Mouse (Mus musculus) gastrocnemius, postnatal 4 days (tissue): ENCODE results near the gene Mgat4e. TPM values are rescaled to one million over a fixed set of nuclear protein-coding genes. Genes with fewer than 3 reads are reported as not detected.
A peak's percentile ranks its signal among the peaks of the same experiment; 100 is the strongest.

Experiments used
- DNase-seq, 2 experiments: peaks; one replicate each; pipeline ENCODE4 v3.0.0; 2021 to 2022; ENCODE audit warnings: low spot score in 2 of 2, mixed read lengths in 2 of 2
- long read RNA-seq, 2 experiments: library from polyadenylated mRNA; stranded (forward); transcript quantifications; one replicate each; pipeline ENCODE4 v2.0.0; 2021
- total RNA-seq, 2 experiments: library from RNA; stranded (reverse); gene quantifications; 2 replicates each; pipeline ENCODE4 v1.2.3; 2021

Gene Mgat4e
- not detected for total RNA-seq
- long read RNA-seq, experiment 1, result 0 reads
- long read RNA-seq, experiment 2, result 0 reads

DNA sequence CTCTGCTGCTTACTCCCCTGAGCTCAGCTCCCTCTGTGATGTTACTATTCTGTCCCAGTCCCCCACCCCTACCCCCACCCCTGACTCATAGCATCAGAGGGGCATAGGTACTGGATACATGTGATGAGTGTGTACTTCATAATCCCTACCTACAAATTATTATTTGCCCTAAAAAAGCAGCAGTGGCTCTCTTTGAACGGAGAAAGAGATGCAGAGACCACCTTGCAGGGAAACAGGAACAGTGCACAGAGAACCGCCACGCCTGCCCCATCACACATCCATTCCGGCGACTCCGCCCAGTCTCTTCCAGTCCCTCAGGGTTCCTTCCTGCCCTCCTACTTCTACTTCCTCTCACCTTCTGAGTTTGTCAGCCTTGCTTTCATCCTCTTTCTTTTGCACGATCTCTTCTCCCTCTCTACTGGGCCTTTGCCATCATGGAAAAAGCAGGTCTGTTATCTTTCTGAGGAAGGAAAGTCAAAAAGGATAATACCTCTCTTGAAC is at the start of gene Mgat4e:
Gene Mgat4e, minus strand, starts transcription at position 51 of the 501 bp plus-strand sequence.
- DNase-seq, result no peak

DNA sequence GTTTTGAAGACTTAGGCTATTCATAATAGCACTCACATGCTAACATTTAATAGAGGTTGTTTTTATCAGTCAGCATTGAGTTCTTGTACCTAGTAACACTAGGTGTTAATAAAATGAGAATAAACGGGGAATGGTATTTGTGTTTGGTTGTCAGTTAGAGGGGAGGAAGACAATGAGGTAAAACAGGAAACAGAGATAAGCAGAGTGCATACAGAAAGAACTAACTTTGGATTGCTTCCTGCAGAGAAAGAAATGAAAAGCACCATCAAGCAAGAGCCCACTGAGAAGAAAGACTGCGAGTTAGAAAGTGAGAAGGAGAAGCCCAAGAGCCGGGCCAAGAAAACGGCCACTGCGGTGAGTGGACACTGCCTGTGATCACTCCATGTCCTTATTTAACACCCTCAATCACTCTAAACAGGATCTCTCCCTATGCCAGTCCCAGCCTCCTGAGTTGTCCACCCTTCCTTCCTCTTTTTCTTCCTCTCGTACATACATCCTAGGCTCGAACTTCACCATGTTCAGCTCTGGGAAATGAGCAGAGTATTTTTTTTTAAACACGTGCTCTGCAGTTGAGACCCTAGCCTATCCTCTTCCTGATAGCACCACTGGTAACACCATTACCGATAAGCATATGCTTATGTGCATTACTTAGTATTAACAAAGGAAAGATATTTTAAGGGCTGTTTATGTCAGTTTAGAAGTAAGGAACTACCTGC is 48.0 kb upstream of the Mgat4e start:
- no peak for DNase-seq

DNA sequence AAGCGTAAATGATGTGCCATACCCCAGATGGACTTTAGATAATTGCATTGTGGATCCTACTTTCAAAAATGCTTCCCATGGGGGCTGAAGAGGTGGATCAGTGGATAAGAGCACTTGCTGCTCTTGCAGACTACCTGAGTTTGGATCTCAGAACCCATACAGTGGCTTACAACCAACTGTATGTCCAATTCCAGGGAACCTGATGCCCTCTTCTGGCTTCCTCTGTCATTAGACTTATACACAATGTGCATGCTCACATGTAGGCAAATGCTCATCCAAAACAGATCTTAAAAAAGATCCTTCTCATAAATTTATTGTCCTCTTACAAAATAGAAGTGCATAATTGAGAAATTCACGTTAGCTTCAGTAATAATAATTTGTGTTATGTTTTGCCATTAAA is 42.3 kb upstream of the Mgat4e start:
- no peak for DNase-seq

DNA sequence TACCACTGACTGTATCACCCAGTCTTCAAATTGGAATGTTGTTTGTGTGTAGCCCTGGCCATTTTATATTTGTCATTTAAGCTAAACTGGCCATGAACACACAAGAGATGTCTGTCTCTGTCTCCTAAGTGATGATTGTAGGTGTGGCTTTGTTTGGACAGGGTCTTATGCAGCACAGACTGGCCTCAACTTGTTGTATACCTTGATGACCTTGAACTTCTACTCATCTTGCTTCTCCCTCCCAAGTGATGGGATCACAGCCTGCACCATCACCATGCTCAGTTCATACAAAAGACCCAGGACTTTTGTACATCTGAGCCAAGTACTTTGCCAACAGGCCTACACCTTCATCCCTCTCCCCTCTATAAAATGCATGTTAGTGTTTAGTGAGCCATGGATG is 40.2 kb upstream of the Mgat4e start:
- no peak for DNase-seq

DNA sequence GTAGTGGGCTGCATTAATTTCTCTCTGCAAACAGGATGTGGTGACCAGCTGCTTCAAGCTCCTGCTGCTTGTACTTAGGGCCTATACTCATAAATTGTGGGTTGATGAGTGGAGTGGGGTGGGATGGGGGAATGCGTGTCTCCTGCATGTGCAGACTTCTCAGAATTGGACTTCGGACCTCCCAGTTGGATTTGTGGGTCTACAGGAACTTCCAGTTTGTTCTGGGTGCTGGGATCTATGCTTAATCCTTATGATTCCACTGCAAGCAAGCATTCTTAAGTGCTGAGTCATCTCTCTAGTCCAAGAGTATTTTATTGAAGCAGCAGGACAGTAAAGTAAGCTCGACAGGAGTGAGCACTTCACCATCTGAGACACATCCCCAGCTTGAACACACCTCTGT is 34.1 kb upstream of the Mgat4e start:
- no peak for DNase-seq

DNA sequence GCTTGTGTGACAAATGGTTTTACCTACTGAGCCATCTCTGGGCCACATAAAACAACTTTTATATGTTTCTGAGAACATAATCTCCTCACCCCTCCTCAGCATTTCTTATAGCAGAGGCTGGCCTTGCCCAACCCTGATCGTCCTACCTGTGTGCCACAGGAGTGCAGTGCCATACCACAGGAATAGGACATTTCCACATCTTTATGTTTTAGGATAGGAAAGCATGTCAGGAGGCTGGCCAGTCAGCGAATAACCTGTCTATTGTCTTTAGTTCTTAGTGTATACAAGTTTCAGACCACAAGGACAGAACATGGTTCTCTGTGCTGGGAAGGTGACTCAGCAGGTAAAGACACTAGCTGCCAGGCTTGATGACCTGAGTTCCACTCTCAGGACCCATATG is 31.3 kb upstream of the Mgat4e start:
- DNase-seq, result no peak

DNA sequence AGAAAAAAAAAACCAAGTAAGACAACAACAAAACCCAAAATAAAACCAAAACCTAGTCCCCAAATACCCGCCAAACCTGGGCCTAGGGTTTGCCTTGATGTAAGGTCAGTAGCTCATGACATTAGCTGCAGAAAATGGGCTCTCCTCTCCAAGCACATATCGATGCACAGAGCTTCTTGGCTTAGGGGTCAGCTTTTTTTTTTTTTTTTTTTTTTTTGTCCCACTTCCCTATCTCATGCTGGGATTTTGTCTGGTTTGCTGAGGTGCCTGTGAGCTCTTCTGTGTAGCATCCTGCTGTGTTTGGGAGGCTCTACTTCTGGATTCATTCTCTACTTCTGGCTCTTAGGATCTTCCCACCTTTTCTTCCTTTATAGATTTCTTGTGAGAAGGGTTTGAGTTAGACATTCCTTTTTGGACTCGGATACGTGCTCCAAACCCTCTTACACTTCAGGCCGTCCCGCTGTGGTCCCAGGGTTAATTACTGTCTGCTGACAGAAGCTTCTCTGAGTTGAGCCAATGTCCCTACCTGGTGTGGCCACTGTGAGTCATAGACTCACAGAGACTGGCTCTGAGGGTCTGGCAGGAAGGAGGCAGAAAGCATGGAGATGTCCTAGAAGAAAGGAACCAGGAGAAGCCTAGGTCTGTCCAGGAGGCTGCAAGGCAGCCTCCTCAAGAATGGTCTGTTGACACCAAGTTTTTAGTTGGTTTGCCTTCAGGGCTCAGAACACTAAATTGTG is 28.1 kb upstream of the Mgat4e start:
- DNase-seq, result no peak

DNA sequence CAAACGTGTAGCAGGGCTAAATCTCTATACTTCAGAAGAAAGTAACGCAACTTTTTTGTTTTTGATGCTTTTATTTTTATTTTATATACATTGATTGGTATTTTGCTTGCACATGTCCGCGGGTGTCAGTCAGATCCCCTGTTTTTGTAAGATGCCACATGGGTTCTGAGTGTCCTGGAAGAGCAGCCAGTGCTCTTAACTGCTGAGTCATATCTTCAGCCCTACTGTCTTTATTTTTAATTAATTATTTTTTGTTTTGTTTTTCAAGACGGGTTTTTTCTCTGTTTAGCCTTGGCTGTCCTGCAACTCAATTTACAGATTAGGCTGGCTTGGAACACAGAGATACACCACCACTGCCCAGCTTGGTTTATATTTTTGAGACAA is 24.4 kb upstream of the Mgat4e start:
- no peak for DNase-seq

DNA sequence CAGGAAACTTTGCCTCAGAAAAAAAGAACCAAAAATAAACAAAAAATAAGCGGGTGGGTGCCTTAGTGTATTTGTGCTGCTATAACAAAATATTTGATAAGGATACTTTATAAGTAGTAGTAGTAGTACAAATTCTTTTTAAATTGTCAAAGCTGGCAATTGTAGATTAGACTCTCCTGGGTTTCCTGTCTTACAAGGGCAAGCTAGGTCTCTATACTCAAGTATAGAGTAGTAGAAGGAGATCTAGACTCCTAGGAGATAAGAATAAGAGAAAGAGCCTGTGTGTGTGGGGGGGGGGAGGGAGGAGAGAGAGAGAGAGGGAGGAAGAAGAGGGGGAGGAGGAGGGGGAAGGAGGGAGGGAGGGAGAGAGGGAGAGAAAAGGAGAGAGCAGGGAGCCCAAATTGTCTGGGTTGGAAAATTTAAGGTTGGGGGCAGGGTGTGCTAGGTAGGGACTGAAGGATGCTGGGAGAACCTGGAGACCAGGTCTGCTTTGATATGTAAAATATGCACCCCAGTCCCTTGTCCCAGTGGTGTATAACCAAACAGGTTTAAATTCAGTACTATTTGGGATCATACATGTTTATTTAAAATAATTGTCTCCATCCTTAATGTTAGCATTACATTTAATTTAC is 23.9 kb upstream of the Mgat4e start:
- no peak for DNase-seq

DNA sequence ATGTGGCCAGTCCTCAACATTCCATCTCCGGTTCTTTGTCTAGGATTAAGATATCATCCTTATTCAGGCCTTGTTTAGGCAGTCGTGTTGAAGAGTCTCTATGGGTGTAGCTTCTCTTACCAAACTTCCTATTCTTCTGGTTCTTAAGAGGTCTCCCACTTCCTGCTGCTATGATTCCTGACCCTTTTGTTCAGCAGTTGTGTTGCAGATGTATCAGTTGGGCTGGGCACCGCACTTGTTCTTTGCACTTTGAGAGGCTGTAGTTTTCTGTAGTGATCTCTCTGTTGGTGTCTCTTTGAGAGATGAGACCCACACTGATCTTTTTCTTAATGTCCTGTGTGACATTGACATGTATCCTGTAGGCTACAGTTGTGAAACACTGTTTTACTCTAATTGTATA is 21.1 kb upstream of the Mgat4e start:
- no peak for DNase-seq

DNA sequence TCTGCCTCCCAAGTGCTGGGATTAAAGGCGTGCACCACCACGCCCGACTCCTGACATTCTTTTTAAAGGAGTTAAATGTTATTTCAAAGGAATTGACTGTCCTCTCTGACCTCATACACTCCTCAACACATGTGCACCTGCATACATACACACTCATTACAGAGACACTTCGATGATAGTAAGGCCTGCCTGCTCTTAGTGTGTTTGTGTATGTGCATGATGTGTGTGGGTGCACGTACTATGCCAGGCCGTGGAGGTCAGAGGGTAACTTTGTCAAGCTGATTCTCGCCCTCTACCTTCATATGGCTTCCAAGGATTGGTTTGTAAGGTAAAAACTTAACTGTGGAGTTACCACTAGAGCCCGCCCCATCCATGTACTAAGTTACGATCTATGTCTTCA is 20.7 kb upstream of the Mgat4e start:
- no peak for DNase-seq

DNA sequence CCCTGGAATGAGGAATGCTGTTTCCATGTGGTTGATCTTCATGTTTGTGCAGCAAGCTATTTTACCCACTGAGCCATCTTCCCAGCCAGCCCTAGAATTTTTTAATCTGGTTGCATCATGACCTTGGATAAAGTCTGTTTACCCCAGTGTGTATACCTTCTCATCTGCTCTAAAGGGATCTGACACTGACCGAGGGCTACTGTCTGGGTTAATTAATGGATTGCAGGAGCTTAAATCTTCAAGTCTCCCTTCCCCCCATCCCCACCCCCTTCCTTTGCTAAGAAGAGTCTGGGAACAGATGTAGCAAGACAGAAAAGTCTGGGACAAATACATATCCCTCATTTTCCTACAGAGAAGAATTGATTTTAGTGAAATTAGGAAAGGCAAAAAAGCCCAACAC is 18.0 kb upstream of the Mgat4e start:
- DNase-seq, result no peak

DNA sequence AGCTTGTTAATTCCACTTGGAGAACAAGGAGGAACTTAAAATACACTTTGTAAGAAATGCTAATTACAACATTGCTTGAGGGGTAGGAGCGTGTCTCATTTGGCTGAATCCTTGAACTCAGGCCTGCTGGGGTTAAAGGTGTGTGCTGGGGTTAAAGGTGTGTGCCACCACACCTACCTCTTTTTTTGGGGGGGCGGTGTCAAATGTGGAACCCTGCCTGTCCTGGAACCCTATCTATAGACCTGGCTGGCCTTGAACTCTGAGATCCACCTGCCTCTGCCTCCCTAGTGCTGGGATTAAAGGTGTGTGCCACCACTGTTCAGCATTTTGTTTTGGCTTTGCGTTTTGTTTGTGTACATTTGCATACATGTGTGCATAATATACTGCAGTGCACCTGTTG is 14.2 kb upstream of the Mgat4e start:
- no peak for DNase-seq

DNA sequence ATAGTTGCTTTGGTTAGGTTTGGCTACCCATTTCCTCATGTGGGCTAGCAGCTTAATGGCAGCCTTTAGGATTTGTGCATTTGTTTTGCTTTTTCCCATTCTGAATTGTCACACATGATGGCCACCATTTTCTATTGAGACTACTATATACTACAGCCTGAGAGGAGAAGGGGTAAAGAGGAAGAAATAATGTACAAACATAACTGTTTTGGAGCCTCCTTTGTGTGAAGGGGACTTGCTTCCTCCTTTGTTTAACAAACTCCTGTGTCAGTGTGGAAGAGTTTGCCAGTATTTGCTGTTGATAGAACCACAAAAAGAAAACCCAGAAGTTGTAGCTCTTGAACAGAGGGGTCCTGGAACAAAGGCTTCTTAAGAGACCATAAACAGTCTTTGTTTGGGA is 13.0 kb upstream of the Mgat4e start:
- no peak for DNase-seq

DNA sequence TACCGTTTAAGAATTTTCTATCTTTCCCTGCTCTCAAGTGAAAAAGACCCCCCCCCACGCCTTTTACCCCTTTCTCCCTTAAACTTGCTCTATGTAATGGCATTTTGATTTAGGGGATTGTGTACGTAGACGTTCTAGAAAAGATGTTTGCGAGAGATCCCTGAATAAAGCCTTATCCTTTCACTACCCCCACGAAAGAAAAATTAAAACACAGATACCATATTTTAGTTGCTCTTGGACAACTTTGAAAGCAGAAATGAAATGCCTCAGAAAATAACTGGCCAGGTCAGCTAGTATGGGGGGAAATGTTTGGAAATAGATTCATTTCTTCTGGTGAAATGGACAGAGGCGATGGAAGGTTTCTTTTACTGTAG is 12.3 kb upstream of the Mgat4e start:
- no peak for DNase-seq

DNA sequence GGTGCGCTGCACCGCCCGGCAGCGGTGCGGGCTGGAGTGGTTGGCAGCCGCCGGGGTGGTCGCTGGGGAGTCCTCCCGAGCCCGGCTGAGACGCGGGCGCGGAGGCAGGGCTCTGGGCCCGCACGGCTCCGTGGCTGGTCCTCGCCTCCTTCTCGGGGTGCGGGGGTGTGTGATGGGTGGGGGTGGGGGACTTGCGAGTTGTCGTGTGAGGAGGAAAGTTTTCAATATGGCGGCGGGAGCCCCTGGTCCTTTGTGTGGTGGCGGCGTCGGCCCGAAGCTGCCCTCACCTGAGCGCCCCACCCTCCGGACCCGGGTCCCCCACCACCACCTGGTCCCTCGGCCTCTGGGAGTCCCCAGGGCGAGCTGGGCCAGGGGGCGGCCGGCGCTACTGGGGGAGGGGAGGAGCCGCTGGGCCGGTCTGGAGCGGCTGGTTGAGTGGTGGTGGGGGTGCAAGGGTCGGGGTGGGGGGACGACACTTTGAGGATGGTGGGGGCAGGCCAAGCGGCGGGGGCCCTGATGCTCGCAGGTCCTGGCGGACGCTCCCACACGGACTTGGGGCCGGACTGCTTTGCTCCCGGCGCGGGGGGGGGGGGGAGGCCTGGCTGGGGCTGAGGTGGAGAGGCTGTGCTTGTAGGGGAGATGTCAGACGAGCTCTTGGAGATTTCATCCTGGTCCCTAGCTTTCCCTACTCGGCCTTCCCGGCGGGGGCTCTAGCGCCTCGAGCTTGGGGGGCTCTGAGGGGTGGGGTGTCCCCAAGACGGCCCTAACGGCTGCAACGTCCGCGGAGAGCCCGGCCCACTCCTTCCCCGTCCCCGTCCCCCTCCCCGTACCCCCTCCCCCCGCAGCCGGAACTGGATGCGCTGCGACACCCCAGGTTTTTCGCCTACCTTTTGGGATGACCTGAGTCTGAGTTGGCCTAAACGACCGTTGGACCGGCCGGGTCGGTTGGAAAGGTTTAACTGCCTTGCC is 11.6 kb upstream of the Mgat4e start:
- DNase-seq, result peak; percentile 35

DNA sequence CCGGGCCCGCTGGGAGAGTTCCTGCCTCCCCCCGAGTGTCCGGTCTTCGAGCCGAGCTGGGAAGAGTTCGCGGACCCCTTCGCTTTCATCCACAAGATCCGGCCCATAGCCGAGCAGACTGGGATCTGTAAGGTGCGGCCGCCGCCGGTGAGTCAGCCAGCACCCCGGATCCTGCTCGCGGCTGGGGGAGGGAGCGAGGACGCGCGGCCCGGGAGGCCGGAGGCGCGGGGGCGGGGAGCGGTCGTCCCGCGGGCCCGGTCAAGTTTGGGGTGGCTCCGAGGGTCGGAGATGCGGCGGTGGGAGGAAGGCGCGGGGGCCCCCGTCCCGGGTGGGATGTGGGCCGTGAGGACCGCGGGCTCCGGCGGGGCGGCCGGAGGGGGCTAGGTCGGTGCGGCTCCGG is 10.9 kb upstream of the Mgat4e start:
- DNase-seq, result peak; percentile 37 to 50

DNA sequence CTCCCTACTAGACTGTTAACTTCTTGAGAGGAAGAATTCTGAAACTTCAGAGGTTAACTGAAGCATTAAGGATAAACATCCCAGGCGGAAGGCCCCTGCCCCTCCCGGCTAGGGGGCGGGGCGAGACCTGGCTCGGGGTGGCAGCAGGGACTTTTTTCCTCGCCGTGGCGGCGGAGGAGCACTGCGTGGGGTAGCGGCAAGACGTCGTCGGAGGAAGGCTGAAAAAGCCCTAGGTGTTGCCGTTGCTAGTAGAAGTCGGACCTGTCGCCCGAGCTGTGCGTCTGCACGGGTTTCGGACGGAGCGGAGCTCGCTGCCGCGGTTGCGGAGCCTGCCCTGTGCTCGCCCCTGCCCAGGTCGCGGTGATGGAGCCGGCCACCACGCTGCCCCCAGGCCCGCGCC is 10.5 kb upstream of the Mgat4e start, which contains the start of gene Kdm5b:
Gene Kdm5b, plus strand, starts transcription at position 196 of the 400 bp plus-strand sequence.
- DNase-seq, result peak; percentile 75 to 86

DNA sequence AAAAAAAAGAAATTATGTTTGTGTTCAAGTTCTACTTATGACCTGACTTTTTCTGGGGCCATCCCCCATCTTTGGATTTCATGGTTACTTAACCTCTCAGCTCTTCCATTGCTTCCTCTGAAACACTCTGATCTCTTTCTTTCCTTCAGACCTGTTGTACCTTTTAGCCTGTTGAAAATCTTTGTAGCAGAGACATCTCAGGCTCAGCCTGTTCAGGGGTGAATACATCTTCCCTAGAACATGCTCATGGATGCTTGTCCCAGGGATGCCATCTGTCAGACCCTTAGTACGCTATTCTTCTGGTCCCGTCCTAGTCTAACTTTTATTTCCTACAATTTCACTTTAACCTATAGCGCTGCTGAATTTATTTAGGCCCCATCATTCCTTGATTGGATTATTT is 9.7 kb upstream of the Mgat4e start:
- DNase-seq, result no peak

DNA sequence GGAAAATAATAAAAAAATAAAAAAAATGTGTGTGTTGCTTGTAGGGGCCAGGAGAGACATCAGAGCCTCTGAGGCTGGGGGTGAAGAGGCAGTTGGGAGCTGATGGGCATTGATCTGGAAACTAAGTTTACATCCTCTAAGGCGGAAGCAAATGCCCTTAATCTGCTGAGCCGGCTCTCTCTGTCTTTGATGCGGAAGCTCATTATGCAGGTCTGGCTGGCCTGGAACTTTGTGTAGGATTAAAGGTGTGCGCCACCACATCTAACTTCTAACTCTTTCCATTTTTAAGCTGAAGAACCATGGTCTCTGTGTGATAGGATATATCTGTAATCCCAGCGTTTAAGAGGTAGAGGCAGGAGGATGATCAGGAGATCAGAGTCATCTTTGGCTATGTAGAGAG is 9.0 kb upstream of the Mgat4e start:
- DNase-seq, result no peak

DNA sequence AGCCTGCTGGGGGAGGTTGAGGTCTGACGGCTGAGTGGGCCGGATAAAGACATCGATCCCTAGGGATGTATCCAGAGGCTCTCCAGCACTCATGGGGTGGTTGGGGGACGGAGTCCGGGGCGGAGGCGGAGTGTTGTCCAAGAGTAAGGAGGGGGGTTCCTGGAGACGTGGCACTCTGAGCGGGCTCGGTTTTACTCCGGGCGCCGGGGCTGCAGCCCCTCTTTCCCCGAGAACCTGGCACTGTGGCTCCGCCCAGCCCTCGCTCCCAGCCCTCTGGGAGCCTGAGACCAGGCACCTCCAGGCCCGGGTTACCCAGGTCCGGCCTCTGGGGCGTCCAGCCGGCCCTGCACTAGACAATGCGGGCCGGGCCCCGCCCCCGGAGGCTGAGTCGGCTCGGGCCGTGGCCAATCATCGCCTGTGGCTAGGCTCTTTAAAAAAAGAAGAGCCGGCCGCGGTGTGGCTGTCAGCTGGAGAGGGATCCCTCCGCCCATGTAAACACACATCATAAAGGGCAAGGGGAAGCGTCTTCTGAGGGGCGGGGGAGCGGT is 7.3 kb upstream of the Mgat4e start:
- peak; percentile 93 to 97 for DNase-seq
